Mouse (Mus musculus) layer of hippocampus, adult 8-10 months (tissue): ENCODE results near the gene Dhrs9. TPM values are rescaled to one million over a fixed set of nuclear protein-coding genes. Genes with fewer than 3 reads are reported as not detected.

Experiments used
- DNase-seq, 2 experiments: peaks; one replicate each; pipeline ENCODE4 v3.0.0; 2022; ENCODE audit warnings: low spot score in 2 of 2
- total RNA-seq, 4 experiments: library from RNA; stranded (reverse); gene quantifications; 2 replicates each; pipeline ENCODE4 v1.2.4; 2022

Gene Dhrs9
- total RNA-seq, 4 experiments from 2014 or later: not detected

DNA sequence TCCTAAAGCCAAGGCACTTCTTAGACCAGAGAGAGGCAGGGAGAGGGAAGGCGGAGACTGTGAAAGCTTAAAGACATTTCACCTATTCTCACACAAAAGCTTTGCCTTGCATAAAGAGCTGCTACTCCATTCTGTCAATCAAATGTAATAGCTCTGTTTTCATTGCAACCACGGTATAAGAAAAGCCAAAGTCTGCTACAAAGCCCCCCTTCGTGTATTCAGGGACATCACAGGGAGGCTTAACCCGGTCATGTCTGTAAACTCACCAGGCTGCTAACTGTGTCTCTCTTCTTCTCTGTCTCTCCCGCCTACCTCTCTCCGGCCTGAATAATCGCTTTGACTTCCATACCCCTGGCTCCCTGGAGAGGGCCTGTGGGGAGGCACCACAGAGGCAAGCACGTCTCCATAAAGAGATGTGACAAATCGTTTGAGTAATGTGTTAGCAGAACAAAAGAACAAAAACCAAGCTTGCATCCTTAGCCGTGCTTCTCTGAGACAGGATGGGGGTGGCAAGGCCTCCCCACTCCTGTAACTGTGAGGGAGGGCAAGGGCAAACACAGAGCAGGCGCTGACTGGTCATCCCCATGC lies 38.1 kb downstream of the Dhrs9 start:
- no peak for DNase-seq

GRCm38 (mm10) chr2:69424829-69425228 lies 44.6 kb downstream of the Dhrs9 start:
- DNase-seq: no peak

- DNase-seq: no peak
These were observed 45.8 kb downstream of the Dhrs9 start for GRCm38 (mm10) chr2:69426081-69426480.

- DNase-seq: no peak
These were observed 46.9 kb downstream of the Dhrs9 start for GRCm38 (mm10) chr2:69427141-69427540.

DNA sequence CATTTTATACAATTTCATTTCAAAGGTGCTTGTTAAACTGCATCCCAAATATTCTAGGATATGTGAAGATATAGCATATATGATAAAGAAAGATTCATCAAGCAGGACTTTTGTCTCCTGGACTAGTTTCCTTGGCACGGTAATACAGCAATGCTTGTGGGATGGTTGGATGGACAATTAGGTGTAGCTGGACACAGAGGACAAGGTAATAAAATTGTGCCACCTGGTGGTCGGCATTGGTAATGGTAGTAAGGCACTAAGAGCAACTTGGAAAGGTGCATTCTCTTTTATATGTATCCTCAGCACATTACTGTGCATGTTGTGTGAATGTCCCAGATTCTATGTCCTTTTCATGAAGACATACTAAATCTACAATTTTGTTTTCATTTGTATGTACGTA lies 47.9 kb downstream of the Dhrs9 start:
- DNase-seq: peak; percentile 25 to 76

DNA sequence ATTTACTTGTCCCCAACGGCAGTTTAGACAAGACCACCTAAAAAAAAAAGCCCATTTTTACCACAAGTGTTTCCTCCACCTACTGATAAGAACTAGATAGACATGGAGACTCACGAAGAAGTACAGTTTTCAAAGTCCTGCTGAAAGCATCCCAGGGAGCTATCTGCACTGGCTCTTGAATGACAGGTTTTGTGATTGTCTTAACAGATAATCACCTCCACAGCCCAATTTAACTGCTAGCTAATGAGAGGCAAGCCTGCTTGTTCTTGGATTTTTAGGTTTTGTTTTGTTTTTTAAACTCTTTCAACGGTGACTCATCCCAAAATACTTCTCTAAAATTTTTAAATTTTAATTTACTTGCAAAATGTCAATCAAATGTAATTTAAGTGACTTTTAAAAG lies 61.4 kb downstream of the Dhrs9 start:
- DNase-seq: no peak

DNA sequence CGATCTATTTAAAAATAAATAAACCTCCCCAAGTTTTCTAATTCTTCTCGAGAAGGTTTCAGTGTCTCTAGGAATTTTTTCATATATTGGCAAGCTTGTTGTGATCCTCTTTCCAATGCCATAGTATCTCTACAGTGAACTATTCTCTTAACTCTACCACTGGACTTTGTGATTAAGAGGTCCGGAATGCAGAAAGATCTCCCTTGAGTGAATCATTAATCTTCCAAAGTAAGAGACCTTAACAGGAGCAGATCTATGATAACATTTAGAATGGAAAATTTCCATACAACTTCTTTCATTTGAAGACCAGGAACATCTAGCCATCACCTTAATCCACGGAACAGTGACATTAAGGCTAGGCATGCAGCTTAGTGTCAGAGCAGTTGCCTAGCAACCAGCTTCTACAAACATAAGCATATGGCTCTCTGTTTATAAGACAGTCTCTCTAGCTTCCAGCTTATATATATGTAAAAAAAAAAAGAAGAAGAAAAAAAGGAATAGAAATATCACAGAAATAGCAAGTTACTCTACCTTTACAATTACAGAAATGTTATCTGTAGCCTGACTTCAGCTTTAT lies 65.7 kb downstream of the Dhrs9 start:
- no peak for DNase-seq

GRCm38 (mm10) chr2:69448581-69448980 lies 68.3 kb downstream of the Dhrs9 start:
- no peak for DNase-seq

GRCm38 (mm10) chr2:69451128-69451527 lies 70.9 kb downstream of the Dhrs9 start:
- no peak for DNase-seq

Other genes starting within 250 kb of the Dhrs9 start
- gene Nostrin, start 244.6 kb upstream of the Dhrs9 start, total RNA-seq: 1 to 10 TPM; 3.2 to 6.0 (median 4.2) TPM
- gene Spc25, start 174.3 kb upstream of the Dhrs9 start, total RNA-seq: under 1 TPM; 0.41 to 0.89 (median 0.51) TPM
- not detected for gene G6pc2, start 169.4 kb upstream of the Dhrs9 start, total RNA-seq
- not detected for gene Abcb11, start 37.8 kb upstream of the Dhrs9 start, total RNA-seq
- 1 to 10 TPM in 1 of 4 experiments, under 1 TPM in 3; 0.45 to 1.0 (median 0.66) TPM for gene Lrp2, start 205.6 kb downstream of the Dhrs9 start, total RNA-seq